Mouse (Mus musculus) midbrain, embryonic 12.5 days (tissue): ENCODE results near the gene Dip2a. TPM values are rescaled to one million over a fixed set of nuclear protein-coding genes. Genes with fewer than 3 reads are reported as not detected.

Experiments used
- ATAC-seq: fragments of 200-750 bp; cut with Nextera tagmentation; 2 replicates; pipeline ENCODE4 v1.8.0; 2017; ENCODE audit warnings: low read depth, moderate TSS enrichment, moderate library complexity; ENCODE audit not compliant: low FRiP score
- H3K27ac ChIP-seq: fragments of 300-500 bp; sonication (generic); replicated peaks from 2 replicates; pipeline ENCODE4 v1.5.1; 2016; ENCODE audit warnings: mild to moderate bottlenecking
- H3K27me3 ChIP-seq: fragments of 300-500 bp; sonication (generic); 2 replicates; pipeline ENCODE4 v1.6.1; 2016; ENCODE audit warnings: mild to moderate bottlenecking
- H3K36me3 ChIP-seq: fragments of 300-500 bp; sonication (generic); 2 replicates; pipeline ENCODE4 v1.6.1; 2016
- H3K4me1 ChIP-seq: fragments of 300-500 bp; sonication (generic); 2 replicates; pipeline ENCODE4 v1.6.1; 2016
- H3K4me2 ChIP-seq: fragments of 300-500 bp; sonication (generic); replicated peaks from 2 replicates; pipeline ENCODE4 v1.6.1; 2016; ENCODE audit warnings: mild to moderate bottlenecking, moderate library complexity
- H3K4me3 ChIP-seq: fragments of 300-500 bp; sonication (generic); 2 replicates; pipeline ENCODE4 v1.5.1; 2016; ENCODE audit warnings: mild to moderate bottlenecking
- H3K9ac ChIP-seq: fragments of 300-500 bp; sonication (generic); replicated peaks from 2 replicates; pipeline ENCODE4 v1.6.1; 2016; ENCODE audit warnings: mild to moderate bottlenecking, moderate library complexity
- H3K9me3 ChIP-seq: fragments of 300-500 bp; sonication (generic); 2 replicates; pipeline ENCODE4 v1.6.1; 2016; ENCODE audit warnings: mild to moderate bottlenecking
- WGBS: fragments of 180-500 bp; shearing (Covaris S2); methylation state at CpG from one replicate; pipeline ENCODE4 v1.1.7; 2016; 5-methylcytosine and 5-hydroxymethylcytosine counted together
- polyA plus RNA-seq: library from polyadenylated mRNA; unstranded; fragments of >200 nt; fragmentation: Nextera tagmentation; extraction: Ambion mirVana; gene quantifications from 2 replicates; pipeline ENCODE4 v1.2.1, GENCODE M21; 2016

Dip2a gene
- polyA plus RNA-seq, 1 experiment from 2014 or later, result 15.6 TPM

GRCm38 (mm10) chr10:76293222-76293621, 51.9 kb downstream of the Dip2a start:
- H3K27ac ChIP-seq, result no peak overlapping the region
- 95% methylated on average over 4 of the region's 4 CpGs for WGBS
- H3K4me3 ChIP-seq, result no peak overlapping the region
- no peak overlapping the region for H3K9ac ChIP-seq
- no peaks in the 10 kb centered on the region for H3K4me1 ChIP-seq
- H3K9me3 ChIP-seq, result no peaks in the 10 kb centered on the region
- H3K36me3 ChIP-seq, result peaks cover 75% of the 10 kb centered on the region
- no peaks in the 10 kb centered on the region for H3K27me3 ChIP-seq
- ATAC-seq, result no peak
- no peak overlapping the region for H3K4me2 ChIP-seq

GRCm38 (mm10) chr10:76289936-76290671, 55.0 kb downstream of the Dip2a start:
- no peak overlapping the region for H3K4me2 ChIP-seq
- H3K36me3 ChIP-seq, result peaks cover 75% of the 10 kb centered on the region
- no peak overlapping the region for H3K27ac ChIP-seq
- no peaks in the 10 kb centered on the region for H3K9me3 ChIP-seq
- H3K9ac ChIP-seq, result no peak overlapping the region
- WGBS, result 84% methylated on average over 3 of the region's 3 CpGs
- no peaks in the 10 kb centered on the region for H3K4me1 ChIP-seq
- no peak overlapping the region for H3K4me3 ChIP-seq
- ATAC-seq, result no peak
- no peaks in the 10 kb centered on the region for H3K27me3 ChIP-seq

- no peak overlapping the region for H3K4me3 ChIP-seq
- peaks cover 76% of the 10 kb centered on the region for H3K36me3 ChIP-seq
- 89% methylated on average over 5 of the region's 5 CpGs for WGBS
- no peak overlapping the region for H3K4me2 ChIP-seq
- no peak overlapping the region for H3K9ac ChIP-seq
- H3K9me3 ChIP-seq, result no peaks in the 10 kb centered on the region
- no peaks in the 10 kb centered on the region for H3K4me1 ChIP-seq
- H3K27ac ChIP-seq, result no peak overlapping the region
- no peaks in the 10 kb centered on the region for H3K27me3 ChIP-seq
- ATAC-seq, result no peak
These were observed 56.0 kb downstream of the Dip2a start for GRCm38 (mm10) chr10:76289052-76289451.

- Histone ChIP-seq H3K36me3 (peaks cover 77% of the 10 kb centered on the region), H3K4me3 (no peak overlapping the region), H3K9me3 (no peaks in the 10 kb centered on the region), H3K4me2 (no peak overlapping the region), H3K27ac (no peak overlapping the region), H3K27me3 (no peaks in the 10 kb centered on the region), H3K4me1 (no peaks in the 10 kb centered on the region), H3K9ac (no peak overlapping the region)
- WGBS, result 86% methylated on average over 11 of the region's 11 CpGs
- ATAC-seq, result no peak
These were observed 56.7 kb downstream of the Dip2a start for GRCm38 (mm10) chr10:76288268-76288993.

GRCm38 (mm10) chr10:76278541-76279097, 66.5 kb downstream of the Dip2a start:
- no peak overlapping the region for H3K9ac ChIP-seq
- WGBS, result 62% methylated on average over 5 of the region's 5 CpGs
- H3K27me3 ChIP-seq, result no peaks in the 10 kb centered on the region
- H3K27ac ChIP-seq, result no peak overlapping the region
- no peaks in the 10 kb centered on the region for H3K9me3 ChIP-seq
- H3K4me1 ChIP-seq, result no peaks in the 10 kb centered on the region
- no peak overlapping the region for H3K4me3 ChIP-seq
- no peak overlapping the region for H3K4me2 ChIP-seq
- H3K36me3 ChIP-seq, result peaks cover 73% of the 10 kb centered on the region
- ATAC-seq, result no peak

- Histone ChIP-seq H3K4me1 (no peaks in the 10 kb centered on the region), H3K4me3 (no peak overlapping the region), H3K36me3 (peaks cover 84% of the 10 kb centered on the region), H3K9me3 (no peaks in the 10 kb centered on the region), H3K27me3 (no peaks in the 10 kb centered on the region), H3K27ac (no peak overlapping the region), H3K4me2 (no peak overlapping the region), H3K9ac (no peak overlapping the region)
- 83% methylated on average over 10 of the region's 10 CpGs for WGBS
- no peak for ATAC-seq
These were observed 69.8 kb downstream of the Dip2a start for GRCm38 (mm10) chr10:76275256-76275655.

- H3K27me3 ChIP-seq, result no peaks in the 10 kb centered on the region
- WGBS, result 57% methylated on average over 8 of the region's 8 CpGs
- H3K9ac ChIP-seq, result no peak overlapping the region
- peaks cover 87% of the 10 kb centered on the region for H3K36me3 ChIP-seq
- no peak overlapping the region for H3K4me2 ChIP-seq
- no peak overlapping the region for H3K27ac ChIP-seq
- H3K9me3 ChIP-seq, result no peaks in the 10 kb centered on the region
- ATAC-seq, result no peak
- no peaks in the 10 kb centered on the region for H3K4me1 ChIP-seq
- H3K4me3 ChIP-seq, result no peak overlapping the region
These were observed 73.9 kb downstream of the Dip2a start for GRCm38 (mm10) chr10:76271238-76271637.

- no peak overlapping the region for H3K4me3 ChIP-seq
- no peak overlapping the region for H3K9ac ChIP-seq
- H3K9me3 ChIP-seq, result no peaks in the 10 kb centered on the region
- H3K4me1 ChIP-seq, result peaks cover 5% of the 10 kb centered on the region; the same call in 1 of the 2 replicates
- H3K27me3 ChIP-seq, result no peaks in the 10 kb centered on the region
- peaks cover 37% of the 10 kb centered on the region for H3K36me3 ChIP-seq
- no peak overlapping the region for H3K27ac ChIP-seq
- ATAC-seq, result no peak
- 62% methylated on average over 4 of the region's 4 CpGs for WGBS
- no peak overlapping the region for H3K4me2 ChIP-seq
These were observed 82.7 kb downstream of the Dip2a start for GRCm38 (mm10) chr10:76262431-76262830.

- peaks cover 29% of the 10 kb centered on the region for H3K36me3 ChIP-seq
- peaks cover 5% of the 10 kb centered on the region; the same call in 1 of the 2 replicates for H3K4me1 ChIP-seq
- ATAC-seq, result no peak
- no peak overlapping the region for H3K9ac ChIP-seq
- H3K4me2 ChIP-seq, result no peak overlapping the region
- no peak overlapping the region for H3K4me3 ChIP-seq
- H3K27ac ChIP-seq, result no peak overlapping the region
- H3K27me3 ChIP-seq, result no peaks in the 10 kb centered on the region
- WGBS, result 82% methylated on average over 3 of the region's 3 CpGs
- no peaks in the 10 kb centered on the region for H3K9me3 ChIP-seq
These were observed 83.6 kb downstream of the Dip2a start for GRCm38 (mm10) chr10:76261447-76261846.

GRCm38 (mm10) chr10:76260358-76261059, 84.6 kb downstream of the Dip2a start:
- WGBS, result 61% methylated on average over 11 of the region's 11 CpGs
- no peak overlapping the region for H3K27ac ChIP-seq
- no peak for ATAC-seq

GRCm38 (mm10) chr10:76259566-76260232, 85.4 kb downstream of the Dip2a start:
- Histone ChIP-seq H3K9ac (no peak overlapping the region), H3K27ac (no peak overlapping the region)
- ATAC-seq, result no peak

More at GRCm38 (mm10) chr10:76260358-76261059, 84.6 kb downstream of the Dip2a start:
- H3K9ac ChIP-seq, result no peak overlapping the region
- no peak overlapping the region for H3K4me3 ChIP-seq
- peaks cover 5% of the 10 kb centered on the region; the same call in 1 of the 2 replicates for H3K4me1 ChIP-seq
- no peak overlapping the region for H3K4me2 ChIP-seq
- no peaks in the 10 kb centered on the region for H3K9me3 ChIP-seq
- peaks cover 22% of the 10 kb centered on the region for H3K36me3 ChIP-seq
- no peaks in the 10 kb centered on the region for H3K27me3 ChIP-seq

More at GRCm38 (mm10) chr10:76259566-76260232, 85.4 kb downstream of the Dip2a start:
- Histone ChIP-seq H3K36me3 (peaks cover 14% of the 10 kb centered on the region), H3K4me1 (peaks cover 5% of the 10 kb centered on the region; the same call in 1 of the 2 replicates), H3K4me2 (no peak overlapping the region), H3K4me3 (no peak overlapping the region), H3K27me3 (no peaks in the 10 kb centered on the region), H3K9me3 (no peaks in the 10 kb centered on the region)
- WGBS, result 79% methylated on average over 18 of the region's 18 CpGs
